Mouse (Mus musculus) forebrain, embryonic 10.5 days (tissue): ENCODE measurements at regions not wholly inside any gene's neighbourhood (a gene's known extent, or its start where the extent isn't known, plus 50 kb on each side); places are given as distances from the start of the nearest gene placed in this dataset.
"Not testable (repeated sequence)": the region's sequence is repeated elsewhere in the genome, so short reads cannot be mapped to it uniquely, and the experiment has no call there.

ENCODE experiments used
- DNase-seq: peaks from one replicate; pipeline ENCODE4 v3.0.0-alpha.2; 2017; ENCODE audit warnings: low spot score; ENCODE audit errors: extremely low spot score
- H3K27ac ChIP-seq: fragments of 300-500 bp; sonication (generic); 2 replicates; pipeline ENCODE4 v1.5.1; 2016; ENCODE audit warnings: mild to moderate bottlenecking
- H3K27me3 ChIP-seq: fragments of 300-500 bp; sonication (generic); 2 replicates; pipeline ENCODE4 v1.6.1; 2016; ENCODE audit warnings: mild to moderate bottlenecking; ENCODE audit not compliant: poor library complexity, severe bottlenecking
- H3K36me3 ChIP-seq: fragments of 300-500 bp; sonication (generic); replicated peaks from 2 replicates; pipeline ENCODE4 v1.6.1; 2016; ENCODE audit warnings: mild to moderate bottlenecking, moderate library complexity
- H3K4me1 ChIP-seq: fragments of 300-500 bp; sonication (generic); 2 replicates; pipeline ENCODE4 v1.6.1; 2016
- H3K4me3 ChIP-seq: fragments of 300-500 bp; sonication (generic); 2 replicates; pipeline ENCODE4 v1.5.1; 2016; ENCODE audit warnings: mild to moderate bottlenecking, moderate library complexity
- H3K9me3 ChIP-seq: fragments of 300-500 bp; sonication (generic); 2 replicates; pipeline ENCODE4 v1.6.1; 2016; ENCODE audit warnings: mild to moderate bottlenecking, moderate library complexity
- WGBS: fragments of 180-500 bp; shearing (Covaris S2); methylation state at CpG from one replicate; pipeline ENCODE4 v1.1.7; 2016; 5-methylcytosine and 5-hydroxymethylcytosine counted together

- DNase-seq, result no peak
- Histone ChIP-seq H3K27me3 (peaks cover 79% of the 10 kb centered on the region), H3K4me1 (peaks cover 13% of the 10 kb centered on the region), H3K27ac (no peak overlapping the region), H3K9me3 (no peaks in the 10 kb centered on the region; the same call in 1 of the 2 replicates), H3K4me3 (no peak overlapping the region), H3K36me3 (no peaks in the 10 kb centered on the region)
- 93% methylated on average over 4 of the region's 4 CpGs for WGBS
These were observed 158.9 kb upstream of the Kiz start for GRCm38 (mm10) chr2:146696727-146697126.

- no peak for DNase-seq
- no peak overlapping the region for H3K4me3 ChIP-seq
- H3K9me3 ChIP-seq, result no peaks in the 10 kb centered on the region
- peaks cover 20% of the 10 kb centered on the region; the same call in 1 of the 2 replicates for H3K27me3 ChIP-seq
- no peaks in the 10 kb centered on the region for H3K36me3 ChIP-seq
- H3K27ac ChIP-seq, result no peak overlapping the region
- peaks cover 6% of the 10 kb centered on the region for H3K4me1 ChIP-seq
- 69% methylated on average over 8 of the region's 8 CpGs for WGBS
These were observed 145.0 kb upstream of the Kiz start for GRCm38 (mm10) chr2:146710676-146711075.

- Histone ChIP-seq H3K4me3 (peak overlapping the region; percentile 5; the same call in 1 of the 2 replicates), H3K27me3 (peaks cover 84% of the 10 kb centered on the region), H3K9me3 (peaks cover 3% of the 10 kb centered on the region; the same call in 1 of the 2 replicates), H3K4me1 (peaks cover 67% of the 10 kb centered on the region), H3K27ac (no peak overlapping the region; the same call in 1 of the 2 replicates), H3K36me3 (no peaks in the 10 kb centered on the region)
- no peak for DNase-seq
- WGBS, result 16% methylated on average over 10 of the region's 10 CpGs
These were observed 134.4 kb upstream of the Kiz start for GRCm38 (mm10) chr2:146721184-146721715.

GRCm38 (mm10) chr2:146722351-146723025 lies 133.2 kb upstream of the Kiz start:
- Histone ChIP-seq H3K27me3 (peaks cover 85% of the 10 kb centered on the region), H3K9me3 (no peaks in the 10 kb centered on the region), H3K4me1 (peaks cover 70% of the 10 kb centered on the region), H3K36me3 (no peaks in the 10 kb centered on the region), H3K27ac (peak overlapping the region; percentile 62; the same call in 1 of the 2 replicates), H3K4me3 (no peak overlapping the region)
- WGBS, result 15% methylated on average over 8 of the region's 8 CpGs
- DNase-seq, result peak; percentile 45

- 43% methylated on average over 9 of the region's 9 CpGs for WGBS
These were observed 132.5 kb upstream of the Kiz start for GRCm38 (mm10) chr2:146723172-146723571.

GRCm38 (mm10) chr2:146723671-146724070 lies 132.0 kb upstream of the Kiz start:
- Histone ChIP-seq H3K36me3 (no peaks in the 10 kb centered on the region), H3K4me3 (no peak overlapping the region), H3K27ac (no peak overlapping the region), H3K4me1 (peaks cover 70% of the 10 kb centered on the region), H3K9me3 (no peaks in the 10 kb centered on the region), H3K27me3 (peaks cover 84% of the 10 kb centered on the region)
- DNase-seq, result no peak
- 45% methylated on average over 4 of the region's 4 CpGs for WGBS

More at GRCm38 (mm10) chr2:146723172-146723571, 132.5 kb upstream of the Kiz start:
- Histone ChIP-seq H3K27me3 (peaks cover 84% of the 10 kb centered on the region), H3K9me3 (no peaks in the 10 kb centered on the region), H3K36me3 (no peaks in the 10 kb centered on the region), H3K27ac (peak overlapping the region; percentile 62; the same call in 1 of the 2 replicates), H3K4me3 (no peak overlapping the region), H3K4me1 (peaks cover 70% of the 10 kb centered on the region)
- DNase-seq, result no peak

GRCm38 (mm10) chr2:146724142-146724679 lies 131.5 kb upstream of the Kiz start:
- no peak overlapping the region for H3K4me3 ChIP-seq
- no peaks in the 10 kb centered on the region for H3K9me3 ChIP-seq
- no peak for DNase-seq
- peak overlapping the region; percentile 53; the same call in 1 of the 2 replicates for H3K27ac ChIP-seq
- peaks cover 70% of the 10 kb centered on the region for H3K4me1 ChIP-seq
- peaks cover 84% of the 10 kb centered on the region for H3K27me3 ChIP-seq
- WGBS, result 54% methylated on average over 10 of the region's 10 CpGs
- no peaks in the 10 kb centered on the region for H3K36me3 ChIP-seq

- H3K9me3 ChIP-seq, result no peaks in the 10 kb centered on the region
- H3K36me3 ChIP-seq, result no peaks in the 10 kb centered on the region
- H3K4me1 ChIP-seq, result peaks cover 65% of the 10 kb centered on the region
- DNase-seq, result no peak
- no peak overlapping the region for H3K4me3 ChIP-seq
- WGBS, result 23% methylated on average over 9 of the region's 9 CpGs
- peaks cover 79% of the 10 kb centered on the region for H3K27me3 ChIP-seq
- peak overlapping the region; percentile 53; the same call in 1 of the 2 replicates for H3K27ac ChIP-seq
These were observed 130.6 kb upstream of the Kiz start for GRCm38 (mm10) chr2:146724924-146725555.

- Histone ChIP-seq H3K4me3 (no peak overlapping the region), H3K4me1 (peaks cover 34% of the 10 kb centered on the region), H3K27ac (no peak overlapping the region), H3K27me3 (peaks cover 55% of the 10 kb centered on the region), H3K36me3 (no peaks in the 10 kb centered on the region), H3K9me3 (no peaks in the 10 kb centered on the region)
- no peak for DNase-seq
These were observed 127.0 kb upstream of the Kiz start for GRCm38 (mm10) chr2:146728693-146729092.

- peaks cover 34% of the 10 kb centered on the region for H3K27me3 ChIP-seq
- H3K4me1 ChIP-seq, result peaks cover 11% of the 10 kb centered on the region
- H3K4me3 ChIP-seq, result no peak overlapping the region
- no peaks in the 10 kb centered on the region for H3K36me3 ChIP-seq
- H3K27ac ChIP-seq, result no peak overlapping the region
- DNase-seq, result no peak
- H3K9me3 ChIP-seq, result no peaks in the 10 kb centered on the region
- WGBS, result 37% methylated on average over 3 of the region's 3 CpGs
These were observed 124.6 kb upstream of the Kiz start for GRCm38 (mm10) chr2:146731081-146731480.

GRCm38 (mm10) chr2:146732891-146733290 lies 122.8 kb upstream of the Kiz start:
- H3K36me3 ChIP-seq, H3K4me1 ChIP-seq, H3K4me3 ChIP-seq, H3K9me3 ChIP-seq, DNase-seq, H3K27ac ChIP-seq: not testable (repeated sequence)
- 91% methylated on average over 2 of the region's 2 CpGs for WGBS
- H3K27me3 ChIP-seq, result peaks cover 16% of the 10 kb centered on the region

- no peak for DNase-seq
- 51% methylated on average over 2 of the region's 2 CpGs for WGBS
- H3K4me1 ChIP-seq, result peaks cover 19% of the 10 kb centered on the region
- no peaks in the 10 kb centered on the region for H3K36me3 ChIP-seq
- no peak overlapping the region for H3K4me3 ChIP-seq
- H3K27ac ChIP-seq, result no peak overlapping the region
- no peaks in the 10 kb centered on the region for H3K9me3 ChIP-seq
- peaks cover 40% of the 10 kb centered on the region for H3K27me3 ChIP-seq
These were observed 111.3 kb upstream of the Kiz start for GRCm38 (mm10) chr2:146744396-146744795.
